Mouse (Mus musculus) heart, embryonic 12.5 days (tissue): ENCODE results near the gene Dtx1. TPM values are rescaled to one million over a fixed set of nuclear protein-coding genes. Genes with fewer than 3 reads are reported as not detected.

ENCODE experiments used
- ATAC-seq: fragments of 200-750 bp; cut with Nextera tagmentation; 2 replicates; pipeline ENCODE4 v1.8.0; 2017; ENCODE audit warnings: moderate TSS enrichment, moderate library complexity; ENCODE audit not compliant: insufficient number of reproducible peaks, low FRiP score
- H3K27ac ChIP-seq: fragments of 300-500 bp; sonication (generic); 2 replicates; pipeline ENCODE4 v1.5.1; 2016; ENCODE audit warnings: mild to moderate bottlenecking, moderate library complexity; ENCODE audit not compliant: poor library complexity, severe bottlenecking
- H3K27me3 ChIP-seq: fragments of 300-500 bp; sonication (generic); replicated peaks from 2 replicates; pipeline ENCODE4 v1.6.1; 2016; ENCODE audit warnings: mild to moderate bottlenecking, moderate library complexity
- H3K36me3 ChIP-seq: fragments of 300-500 bp; sonication (generic); 2 replicates; pipeline ENCODE4 v1.6.1; 2016; ENCODE audit warnings: mild to moderate bottlenecking, moderate library complexity
- H3K4me1 ChIP-seq: fragments of 300-500 bp; sonication (generic); replicated peaks from 2 replicates; pipeline ENCODE4 v1.6.1; 2016; ENCODE audit warnings: mild to moderate bottlenecking
- H3K4me2 ChIP-seq: fragments of 300-500 bp; sonication (generic); 2 replicates; pipeline ENCODE4 v1.6.1; 2016; ENCODE audit warnings: mild to moderate bottlenecking, moderate library complexity
- H3K4me3 ChIP-seq: fragments of 300-500 bp; sonication (generic); 2 replicates; pipeline ENCODE4 v1.5.1; 2016; ENCODE audit warnings: mild to moderate bottlenecking
- H3K9ac ChIP-seq: fragments of 300-500 bp; sonication (generic); 2 replicates; pipeline ENCODE4 v1.6.1; 2016; ENCODE audit warnings: mild to moderate bottlenecking, moderate library complexity
- H3K9me3 ChIP-seq: fragments of 300-500 bp; sonication (generic); replicated peaks from 2 replicates; pipeline ENCODE4 v1.6.1; 2016; ENCODE audit warnings: mild to moderate bottlenecking, moderate library complexity
- WGBS: fragments of 180-500 bp; shearing (Covaris S2); methylation state at CpG from one replicate; pipeline ENCODE4 v1.1.7; 2016; 5-methylcytosine and 5-hydroxymethylcytosine counted together
- polyA plus RNA-seq: library from polyadenylated mRNA; unstranded; fragments of >200 nt; fragmentation: Nextera tagmentation; extraction: Ambion mirVana; gene quantifications from 2 replicates; pipeline ENCODE4 v1.2.1, GENCODE M21; 2016

Dtx1 gene
- polyA plus RNA-seq = 0.24 and 0.28 TPM in 2 replicates

- H3K36me3 ChIP-seq = no peaks in the 10 kb centered on the region
- no peak for ATAC-seq
These were observed at the start of gene Dtx1 for GRCm38 (mm10) chr5:120711827-120712226. Gene Dtx1 (minus strand): TSS chr5:120711927.

GRCm38 (mm10) chr5:120754215-120754614 lies 42.5 kb upstream of the Dtx1 start:
- no peak for ATAC-seq
- Histone ChIP-seq H3K4me1 (no peaks in the 10 kb centered on the region), H3K9ac (no peak overlapping the region), H3K36me3 (no peaks in the 10 kb centered on the region), H3K4me2 (no peak overlapping the region), H3K9me3 (peaks cover 9% of the 10 kb centered on the region; the same call in 1 of the 2 replicates), H3K27me3 (peaks cover 22% of the 10 kb centered on the region), H3K4me3 (no peak overlapping the region), H3K27ac (no peak overlapping the region)
- 76% methylated on average over 4 of the region's 4 CpGs for WGBS

More at GRCm38 (mm10) chr5:120711827-120712226, at the start of gene Dtx1:
- Histone ChIP-seq H3K27me3 (peaks cover 97% of the 10 kb centered on the region), H3K9ac (peak within 1 kb of the TSS; percentile 59), H3K4me2 (peak within 1 kb of the TSS; percentile 76), H3K9me3 (no peaks in the 10 kb centered on the region), H3K27ac (no peak within 1 kb of the TSS), H3K4me1 (peaks cover 17% of the 10 kb centered on the region), H3K4me3 (peak within 1 kb of the TSS; percentile 45)
- WGBS = 32% methylated on average over 3 of the region's 3 CpGs

- Histone ChIP-seq H3K4me3 (no peak overlapping the region), H3K27me3 (peaks cover 12% of the 10 kb centered on the region), H3K36me3 (no peaks in the 10 kb centered on the region), H3K4me1 (no peaks in the 10 kb centered on the region), H3K4me2 (no peak overlapping the region), H3K27ac (no peak overlapping the region), H3K9ac (no peak overlapping the region), H3K9me3 (peaks cover 1% of the 10 kb centered on the region; the same call in 1 of the 2 replicates)
- WGBS = 67% methylated on average over 3 of the region's 3 CpGs
- no peak for ATAC-seq
These were observed 41.1 kb upstream of the Dtx1 start for GRCm38 (mm10) chr5:120752786-120753185.

GRCm38 (mm10) chr5:120751206-120751605 lies 39.5 kb upstream of the Dtx1 start:
- Histone ChIP-seq H3K9me3 (no peaks in the 10 kb centered on the region; the same call in 1 of the 2 replicates), H3K4me3 (no peak overlapping the region), H3K9ac (no peak overlapping the region), H3K4me1 (no peaks in the 10 kb centered on the region), H3K4me2 (no peak overlapping the region), H3K27ac (no peak overlapping the region), H3K27me3 (peaks cover 13% of the 10 kb centered on the region), H3K36me3 (no peaks in the 10 kb centered on the region)
- WGBS = 73% methylated on average over 3 of the region's 3 CpGs
- no peak for ATAC-seq

GRCm38 (mm10) chr5:120749688-120750087 lies 38.0 kb upstream of the Dtx1 start, which contains the start of gene Oas2:
Gene Oas2 (minus strand): TSS chr5:120749853.
- Histone ChIP-seq H3K27me3 (peaks cover 24% of the 10 kb centered on the region), H3K36me3 (no peaks in the 10 kb centered on the region), H3K9ac (no peak within 1 kb of the TSS), H3K4me2 (no peak within 1 kb of the TSS), H3K9me3 (no peaks in the 10 kb centered on the region; the same call in 1 of the 2 replicates), H3K4me3 (no peak within 1 kb of the TSS), H3K27ac (no peak within 1 kb of the TSS), H3K4me1 (no peaks in the 10 kb centered on the region)
- WGBS = 50% methylated on average over 5 of the region's 5 CpGs
- no peak for ATAC-seq

- H3K4me2 ChIP-seq = no peak overlapping the region
- no peak overlapping the region for H3K9ac ChIP-seq
- no peaks in the 10 kb centered on the region for H3K36me3 ChIP-seq
- no peaks in the 10 kb centered on the region for H3K4me1 ChIP-seq
- 12% methylated on average over 5 of the region's 5 CpGs for WGBS
- H3K9me3 ChIP-seq = no peaks in the 10 kb centered on the region
- H3K4me3 ChIP-seq = no peak overlapping the region
- no peak for ATAC-seq
- H3K27me3 ChIP-seq = peaks cover 40% of the 10 kb centered on the region
- no peak overlapping the region for H3K27ac ChIP-seq
These were observed 34.7 kb upstream of the Dtx1 start for GRCm38 (mm10) chr5:120746451-120746850.

GRCm38 (mm10) chr5:120742125-120742524 lies 30.4 kb upstream of the Dtx1 start:
- H3K27ac ChIP-seq = no peak overlapping the region
- no peak overlapping the region for H3K9ac ChIP-seq
- peaks cover 47% of the 10 kb centered on the region for H3K27me3 ChIP-seq
- WGBS = 18% methylated on average over 4 of the region's 4 CpGs
- H3K4me3 ChIP-seq = no peak overlapping the region
- no peak overlapping the region for H3K4me2 ChIP-seq
- H3K9me3 ChIP-seq = no peaks in the 10 kb centered on the region
- no peaks in the 10 kb centered on the region for H3K4me1 ChIP-seq
- no peaks in the 10 kb centered on the region for H3K36me3 ChIP-seq
- no peak for ATAC-seq

GRCm38 (mm10) chr5:120734380-120734990 lies 22.8 kb upstream of the Dtx1 start:
- peaks cover 11% of the 10 kb centered on the region for H3K27me3 ChIP-seq
- no peaks in the 10 kb centered on the region for H3K4me1 ChIP-seq
- no peak for ATAC-seq
- H3K4me2 ChIP-seq = no peak overlapping the region
- H3K4me3 ChIP-seq = no peak overlapping the region
- no peaks in the 10 kb centered on the region for H3K9me3 ChIP-seq
- WGBS = 69% methylated on average over 14 of the region's 14 CpGs
- no peaks in the 10 kb centered on the region for H3K36me3 ChIP-seq
- no peak overlapping the region for H3K27ac ChIP-seq
- no peak overlapping the region for H3K9ac ChIP-seq

- 82% methylated on average over 3 of the region's 3 CpGs for WGBS
These were observed 22.0 kb upstream of the Dtx1 start for GRCm38 (mm10) chr5:120733696-120734095.

GRCm38 (mm10) chr5:120732740-120733139 lies 21.0 kb upstream of the Dtx1 start:
- 54% methylated on average over 1 of the region's 1 CpGs for WGBS
- no peaks in the 10 kb centered on the region for H3K9me3 ChIP-seq
- no peak overlapping the region for H3K9ac ChIP-seq
- no peak overlapping the region for H3K27ac ChIP-seq
- no peak overlapping the region for H3K4me2 ChIP-seq
- no peak for ATAC-seq
- H3K36me3 ChIP-seq = no peaks in the 10 kb centered on the region
- H3K4me1 ChIP-seq = no peaks in the 10 kb centered on the region
- no peak overlapping the region for H3K4me3 ChIP-seq
- H3K27me3 ChIP-seq = peaks cover 7% of the 10 kb centered on the region; the same call in 1 of the 2 replicates

More at GRCm38 (mm10) chr5:120733696-120734095, 22.0 kb upstream of the Dtx1 start:
- Histone ChIP-seq H3K4me1 (no peaks in the 10 kb centered on the region), H3K4me3 (no peak overlapping the region), H3K9me3 (no peaks in the 10 kb centered on the region), H3K27me3 (peaks cover 10% of the 10 kb centered on the region), H3K9ac (no peak overlapping the region), H3K27ac (no peak overlapping the region), H3K4me2 (no peak overlapping the region), H3K36me3 (no peaks in the 10 kb centered on the region)
- no peak for ATAC-seq

- no peak for ATAC-seq
- no peaks in the 10 kb centered on the region for H3K36me3 ChIP-seq
- H3K27me3 ChIP-seq = peaks cover 7% of the 10 kb centered on the region; the same call in 1 of the 2 replicates
- H3K9ac ChIP-seq = no peak overlapping the region
- no peak overlapping the region for H3K27ac ChIP-seq
- no peak overlapping the region for H3K4me2 ChIP-seq
- no peaks in the 10 kb centered on the region for H3K4me1 ChIP-seq
- 74% methylated on average over 10 of the region's 10 CpGs for WGBS
- no peaks in the 10 kb centered on the region for H3K9me3 ChIP-seq
- H3K4me3 ChIP-seq = no peak overlapping the region
These were observed 17.6 kb upstream of the Dtx1 start for GRCm38 (mm10) chr5:120729319-120729718.
